Mouse (Mus musculus) embryonic fibroblast, embryonic 13.5 days (primary cell): ENCODE measurements around the gene Kirrel3. TPM values are rescaled to one million over a fixed set of nuclear protein-coding genes. Genes with fewer than 3 reads are reported as not detected.

ENCODE experiments used
- H3K27ac ChIP-seq: 2 replicates; pipeline ENCODE4 v1.5.1; 2012; ENCODE audit warnings: low read length, control low read depth, inconsistent platforms; ENCODE audit not compliant: insufficient read depth
- H3K4me1 ChIP-seq: 2 replicates; pipeline ENCODE4 v1.6.1; 2011; ENCODE audit warnings: low read length; ENCODE audit not compliant: control insufficient read depth, insufficient read depth
- H3K4me3 ChIP-seq: 2 replicates; pipeline ENCODE4 v1.5.1; 2011; ENCODE audit warnings: mild to moderate bottlenecking, control low read depth, low read length; ENCODE audit not compliant: insufficient read depth
- CTCF ChIP-seq: IDR thresholded peaks from 2 replicates; pipeline ENCODE4 v1.5.1; 2011; ENCODE audit warnings: mild to moderate bottlenecking, control low read depth, low read length, moderate library complexity, borderline replicate concordance; ENCODE audit not compliant: insufficient read depth
- POLR2A ChIP-seq: IDR thresholded peaks from 2 replicates; pipeline ENCODE4 v1.6.1; 2011; ENCODE audit warnings: low read depth, mild to moderate bottlenecking, control low read depth, low read length, moderate library complexity
- polyA plus RNA-seq: library from polyadenylated mRNA; stranded (reverse); fragments of >200 nt; gene quantifications from 2 replicates; pipeline ENCODE4 v1.2.4, GENCODE M21; 2011; ENCODE audit warnings: low read depth; ENCODE audit not compliant: missing spikeins, insufficient read length

The Kirrel3 gene
- polyA plus RNA-seq, 1 experiment, result 0.97 TPM

- Histone ChIP-seq H3K4me1 (0 out of 2 replicates have a peak, but pooled peaks cover 4% of the 10 kb centered on the region), H3K4me3 (no peak overlapping the region), H3K27ac (peak overlapping the region; percentile 31; the same call in 1 of the 2 replicates)
- TF ChIP-seq POLR2A (no peak), CTCF (no peak)
These were observed 492.0 kb downstream of the Kirrel3 start for GRCm38 (mm10) chr9:34977700-34978099.

- no peak for TF ChIP-seq CTCF
- TF ChIP-seq POLR2A, result no peak
- Histone ChIP-seq H3K27ac (peak overlapping the region; percentile 31; the same call in 1 of the 2 replicates), H3K4me3 (no peak overlapping the region), H3K4me1 (0 out of 2 replicates have a peak, but pooled peaks cover 4% of the 10 kb centered on the region)
These were observed 492.5 kb downstream of the Kirrel3 start for GRCm38 (mm10) chr9:34978229-34978628.

DNA sequence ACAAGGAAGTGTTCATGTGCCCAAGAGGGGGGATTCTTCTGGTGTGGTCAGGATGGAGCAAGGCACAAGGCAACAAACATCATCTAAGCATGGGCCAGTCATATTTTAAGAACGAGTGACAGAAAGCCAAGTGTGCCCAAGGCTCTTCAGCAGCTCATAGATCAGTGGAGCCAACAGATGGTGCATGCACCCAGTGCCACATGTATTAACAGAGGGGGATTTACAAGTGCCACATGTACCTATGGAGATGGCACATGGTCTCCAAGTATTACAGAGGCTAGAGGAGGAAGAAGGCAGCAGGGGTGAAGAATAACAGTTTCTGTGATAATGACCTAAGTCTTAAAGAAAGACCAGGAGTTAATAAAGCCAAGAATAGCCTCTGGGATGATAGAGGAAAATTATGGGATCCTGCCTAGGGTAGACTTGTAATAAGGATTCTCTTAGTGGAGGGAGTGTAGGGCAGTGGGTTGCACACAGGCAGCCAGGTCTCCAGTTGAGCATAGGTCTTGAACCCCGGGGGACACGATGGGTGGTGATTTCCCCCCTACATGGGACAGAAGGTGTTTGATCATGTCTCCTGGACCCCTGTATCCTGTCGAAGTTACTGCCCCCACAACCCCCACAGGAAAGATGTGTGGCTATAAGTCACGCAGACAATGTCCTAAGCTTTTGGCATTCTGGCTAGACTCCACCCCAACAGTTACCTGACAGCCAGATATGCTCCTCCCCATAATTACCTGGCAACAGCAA, 495.0 kb downstream of the Kirrel3 start:
- TF ChIP-seq POLR2A (no peak), CTCF (no peak)
- Histone ChIP-seq H3K27ac (no peak overlapping the region), H3K4me3 (no peak overlapping the region), H3K4me1 (0 out of 2 replicates have a peak, but pooled peaks cover 5% of the 10 kb centered on the region)

GRCm38 (mm10) chr9:34983513-34984462, 498.1 kb downstream of the Kirrel3 start:
- Histone ChIP-seq H3K4me1 (peaks cover 9% of the 10 kb centered on the region; the same call in 1 of the 2 replicates), H3K27ac (no peak overlapping the region), H3K4me3 (no peak overlapping the region)
- TF ChIP-seq CTCF, result peak; percentile 60; the same call in 1 of the 2 replicates
- TF ChIP-seq POLR2A, result no peak

- Histone ChIP-seq H3K4me3 (no peak overlapping the region), H3K4me1 (peaks cover 9% of the 10 kb centered on the region; the same call in 1 of the 2 replicates), H3K27ac (no peak overlapping the region)
- TF ChIP-seq CTCF, result no peak
- TF ChIP-seq POLR2A, result no peak
These were observed 500.5 kb downstream of the Kirrel3 start for GRCm38 (mm10) chr9:34986156-34986555.

DNA sequence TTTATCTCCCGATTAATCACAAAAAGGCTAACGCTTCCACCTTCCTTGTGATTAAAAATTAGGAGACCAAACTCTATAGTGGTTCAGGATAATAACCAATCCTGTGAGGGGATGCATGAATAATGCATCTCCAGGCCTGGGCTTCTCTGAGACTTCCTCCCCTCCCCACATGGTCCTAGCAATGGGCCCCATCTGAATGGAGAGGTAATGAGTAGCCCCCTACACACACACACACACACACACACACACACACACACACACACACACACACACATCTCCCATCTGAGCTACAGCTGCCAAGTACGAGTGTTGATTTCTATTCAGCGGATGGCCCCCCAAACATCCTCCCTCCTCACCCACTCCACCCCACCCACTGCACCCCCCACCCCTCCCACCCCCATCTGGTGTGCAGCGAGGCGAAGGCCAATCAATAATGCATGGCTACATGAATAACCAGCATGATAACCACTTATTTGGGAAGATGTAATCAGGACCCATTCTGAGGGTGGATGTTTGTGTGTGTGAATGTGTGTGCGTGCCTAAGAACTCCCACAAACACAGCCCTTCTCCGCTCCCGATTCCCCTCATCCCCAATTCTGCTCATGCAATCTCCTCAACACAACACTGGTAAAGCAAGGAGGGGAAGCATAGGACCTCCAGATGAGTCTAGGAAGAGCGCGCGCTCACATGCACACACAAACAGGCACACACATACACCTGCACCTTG, 501.9 kb downstream of the Kirrel3 start:
- TF ChIP-seq CTCF, result no peak
- no peak for TF ChIP-seq POLR2A
- H3K4me1 ChIP-seq, result peaks cover 12% of the 10 kb centered on the region; the same call in 1 of the 2 replicates
- H3K4me3 ChIP-seq, result no peak overlapping the region
- H3K27ac ChIP-seq, result no peak overlapping the region

DNA sequence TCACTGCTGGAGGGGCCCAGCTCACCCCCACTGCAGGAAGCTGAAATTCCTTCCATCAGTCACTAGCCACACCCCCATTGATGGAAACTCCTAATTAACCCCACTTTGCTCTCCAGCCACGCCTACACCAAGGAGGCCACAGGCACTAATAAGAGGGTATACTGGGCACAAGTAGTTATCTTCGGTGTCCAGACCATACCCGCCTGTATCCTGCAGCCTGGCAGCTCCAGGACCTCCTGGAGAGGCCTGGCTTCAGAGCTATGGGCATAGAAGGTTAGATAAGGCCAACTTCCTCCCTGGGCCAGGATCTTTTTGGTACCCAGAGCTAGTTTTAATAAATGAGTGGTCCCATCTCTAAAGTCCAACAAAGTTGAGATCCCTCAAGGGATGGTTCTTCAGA, 503.0 kb downstream of the Kirrel3 start:
- no peak for TF ChIP-seq POLR2A
- no peak for TF ChIP-seq CTCF
- Histone ChIP-seq H3K27ac (no peak overlapping the region), H3K4me1 (peaks cover 15% of the 10 kb centered on the region), H3K4me3 (no peak overlapping the region)

DNA sequence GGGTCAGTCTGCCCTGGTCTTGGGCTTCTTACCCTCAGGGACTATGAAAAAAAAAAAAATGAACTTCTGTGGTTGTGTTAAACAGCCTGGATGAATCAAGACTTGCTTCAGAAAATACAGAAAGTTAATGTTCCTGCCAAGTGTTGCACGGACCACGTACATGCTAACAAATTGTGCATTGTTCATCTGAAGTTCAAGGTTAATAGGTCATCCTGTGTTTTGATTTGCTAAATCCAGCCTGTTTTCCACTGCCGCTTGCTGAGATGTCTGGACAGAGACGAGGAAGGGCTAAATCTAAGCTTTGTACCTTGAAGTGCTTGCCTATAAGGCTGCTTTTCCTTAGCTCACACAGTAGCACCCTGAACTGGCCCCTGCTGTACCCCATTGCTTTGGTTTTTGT, 506.5 kb downstream of the Kirrel3 start:
- TF ChIP-seq POLR2A (no peak), CTCF (no peak)
- no peak overlapping the region for H3K4me3 ChIP-seq
- H3K4me1 ChIP-seq, result peaks cover 6% of the 10 kb centered on the region; the same call in 1 of the 2 replicates
- peak overlapping the region; percentile 24; the same call in 1 of the 2 replicates for H3K27ac ChIP-seq
